Mouse (Mus musculus) adrenal gland, postnatal 14 days (tissue): ENCODE data around the gene Plscr5. TPM values are rescaled to one million over a fixed set of nuclear protein-coding genes. Genes with fewer than 3 reads are reported as not detected.
"Not testable (repeated sequence)": the region's sequence is repeated elsewhere in the genome, so short reads cannot be mapped to it uniquely, and the experiment has no call there.

Experiments
- DNase-seq: peaks from one replicate; pipeline ENCODE4 v3.0.0; 2021; ENCODE audit warnings: mixed read lengths
- long read RNA-seq, 2 experiments: library from polyadenylated mRNA; stranded (forward); transcript quantifications; one replicate each; pipeline ENCODE4 v2.0.0; 2021
- total RNA-seq: library from RNA; stranded (reverse); gene quantifications from 2 replicates; pipeline ENCODE4 v1.2.3, GENCODE M21; 2021

Gene Plscr5
- not detected in 2 replicates for total RNA-seq
- long read RNA-seq, experiment 1: 0 reads
- long read RNA-seq, experiment 2: 0 reads

DNA sequence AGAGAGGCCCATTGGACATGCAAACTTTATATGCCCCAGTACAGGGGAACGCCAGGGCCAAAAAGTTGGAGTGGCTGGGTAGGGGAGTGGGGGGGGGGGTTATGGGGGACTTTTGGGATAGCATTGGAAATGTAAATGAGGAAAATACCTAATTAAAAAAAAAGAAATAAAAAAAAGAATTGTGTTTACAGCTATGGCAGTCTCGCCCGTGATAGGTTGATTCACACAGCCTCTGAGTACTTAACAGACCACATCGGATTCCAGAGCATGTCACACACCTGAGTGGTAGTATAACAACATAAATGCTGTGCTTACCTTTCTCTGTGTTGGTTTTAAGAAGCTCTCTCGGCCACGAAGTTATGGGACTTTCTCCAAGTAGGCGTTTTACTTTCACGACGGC lies at the start of gene Plscr5:
TSS of gene Plscr5 (plus strand) at position 301 of the 400 bp plus-strand sequence.
- DNase-seq: not testable (repeated sequence)

DNA sequence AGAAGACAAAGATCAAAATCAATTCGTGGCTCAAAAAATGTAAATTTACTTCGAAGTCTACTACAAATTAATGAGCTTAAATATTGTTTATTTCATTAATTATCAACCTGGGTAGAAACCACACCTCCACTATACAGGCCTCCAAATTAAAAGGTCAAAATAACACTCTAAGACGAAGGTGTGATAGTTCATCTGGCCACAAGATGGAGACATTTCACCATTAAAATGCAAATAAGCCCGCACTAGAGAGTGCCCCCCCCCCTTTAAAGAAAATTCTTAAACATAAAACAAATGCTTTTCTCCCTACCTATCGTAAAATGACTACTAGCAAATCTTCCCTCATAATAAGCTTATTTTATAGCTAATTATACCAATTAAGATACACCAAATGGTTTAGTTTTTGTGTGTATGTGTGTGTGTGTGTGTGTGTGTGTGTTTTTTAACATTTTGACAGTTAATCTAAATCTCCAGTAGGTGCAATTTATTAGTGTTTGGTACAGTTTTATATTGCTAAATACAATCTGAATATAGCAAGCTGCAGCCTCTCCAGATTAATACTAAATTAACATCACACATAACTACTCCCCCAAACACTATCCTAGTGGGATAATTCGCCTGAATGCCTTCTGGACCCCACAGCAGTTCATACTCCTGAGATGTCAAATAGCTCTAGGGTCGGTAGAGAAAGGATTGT lies 45.0 kb upstream of the Plscr5 start:
- peak; percentile 34 for DNase-seq

DNA sequence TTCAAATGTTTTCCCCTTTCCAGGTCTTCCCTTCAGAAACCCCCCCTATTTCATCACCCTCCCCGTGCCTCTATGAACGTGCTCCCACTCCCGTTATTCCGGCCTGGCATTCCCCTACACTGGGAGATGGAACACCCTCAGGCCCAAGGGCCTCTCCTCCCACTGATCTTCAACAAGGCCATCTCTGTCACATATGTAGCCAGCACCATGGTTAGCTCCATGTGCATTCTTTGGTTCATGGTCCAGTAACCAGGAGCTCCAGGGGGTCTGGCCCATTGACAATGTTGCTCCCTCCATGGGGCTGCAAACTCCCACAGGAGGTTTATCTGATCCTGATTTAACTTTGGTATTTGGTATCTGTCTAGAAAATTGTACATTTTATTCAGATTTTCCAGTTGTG lies 30.5 kb upstream of the Plscr5 start:
- peak; percentile 3 for DNase-seq

DNA sequence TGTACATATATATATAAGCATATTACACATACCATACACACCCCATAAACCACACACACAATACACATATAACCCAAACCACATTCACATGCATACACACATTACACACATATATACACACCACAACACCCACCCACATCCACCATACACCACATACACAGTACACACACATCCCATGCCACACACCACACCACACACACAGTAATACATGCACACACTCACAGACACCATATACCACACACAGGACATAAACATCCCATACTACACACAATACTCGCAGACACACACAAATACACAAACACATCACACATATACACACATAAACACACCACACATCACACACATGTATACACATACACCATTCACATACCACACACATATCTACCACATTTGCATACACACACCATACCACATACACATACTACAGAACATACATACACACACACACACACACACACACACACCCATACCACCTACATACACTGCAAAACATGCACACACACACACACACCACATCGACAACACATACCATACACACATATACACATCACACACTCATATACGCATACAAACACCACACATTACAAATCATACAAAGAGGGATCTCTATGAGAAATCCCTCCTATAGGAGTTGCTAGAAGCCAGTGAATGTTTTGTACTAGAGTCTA lies 19.3 kb upstream of the Plscr5 start:
- no peak for DNase-seq

DNA sequence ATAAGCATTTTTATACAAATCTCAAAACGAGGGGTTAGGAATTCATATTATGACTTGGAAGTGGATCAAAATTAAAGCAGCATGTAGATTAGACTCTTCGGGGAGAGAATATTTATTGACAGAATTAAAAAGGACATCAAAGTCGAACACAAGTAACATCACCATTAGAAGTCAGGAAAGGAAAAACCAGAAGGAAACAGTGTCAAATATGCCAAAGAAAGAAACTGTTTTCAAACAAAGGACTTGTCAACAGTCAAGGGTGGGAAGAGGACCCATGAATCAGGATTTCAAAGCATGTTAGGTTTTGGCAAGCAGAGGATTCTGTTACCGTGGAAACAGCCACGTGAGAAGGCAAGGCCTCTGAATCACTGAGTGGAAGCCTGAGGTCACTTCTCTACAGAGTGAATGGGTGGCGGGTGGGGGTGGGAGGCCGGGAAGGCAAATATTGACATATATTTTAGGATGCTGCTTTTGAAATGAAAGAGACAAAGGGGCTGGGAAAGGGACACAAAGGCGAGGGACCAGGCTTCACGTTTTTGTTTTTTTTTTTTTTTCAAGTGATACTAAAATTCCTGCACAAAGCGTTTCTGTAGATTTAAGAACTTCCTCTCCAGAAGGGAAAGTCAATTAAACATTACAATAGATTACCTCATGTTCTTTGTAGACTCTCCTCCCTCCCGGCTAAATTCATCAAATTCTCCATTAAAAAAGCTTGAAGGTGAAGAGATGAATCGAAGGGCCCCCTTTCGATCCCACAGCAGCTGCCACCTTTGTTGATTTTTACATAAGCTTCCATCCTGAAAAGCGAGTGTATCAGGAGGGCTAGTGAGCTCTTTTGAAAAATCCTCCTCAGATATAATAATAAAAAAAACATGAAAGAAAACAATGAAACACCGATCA lies 18.3 kb upstream of the Plscr5 start:
- DNase-seq: peak; percentile 67

DNA sequence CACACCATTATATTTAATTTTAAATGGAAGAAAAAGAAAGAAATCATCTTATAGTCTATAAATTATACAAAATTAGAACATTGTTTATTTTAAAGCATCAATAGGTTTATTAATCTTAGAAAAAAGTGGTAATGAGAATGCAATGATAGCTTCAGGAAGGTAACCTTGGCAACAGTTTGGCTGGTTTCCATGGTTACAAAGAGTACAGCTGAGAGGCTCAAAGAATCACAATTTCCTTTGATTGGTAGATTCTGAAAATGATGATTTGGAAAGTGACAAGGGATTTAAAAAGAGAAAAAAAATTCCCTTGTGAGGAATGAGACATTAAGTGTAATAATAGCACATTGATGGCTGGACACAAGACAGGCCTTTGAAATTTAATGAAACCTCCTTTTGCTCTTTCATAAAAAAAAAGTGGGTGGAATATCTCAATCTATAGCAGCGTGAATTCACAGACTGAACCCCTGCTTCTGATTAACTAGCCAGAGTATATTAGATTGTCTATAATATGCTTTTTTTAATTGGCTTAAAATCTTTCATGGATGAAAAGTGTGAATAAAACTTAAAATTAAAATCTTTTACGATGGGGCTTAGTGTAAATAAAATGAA lies 13.8 kb upstream of the Plscr5 start:
- no peak for DNase-seq

DNA sequence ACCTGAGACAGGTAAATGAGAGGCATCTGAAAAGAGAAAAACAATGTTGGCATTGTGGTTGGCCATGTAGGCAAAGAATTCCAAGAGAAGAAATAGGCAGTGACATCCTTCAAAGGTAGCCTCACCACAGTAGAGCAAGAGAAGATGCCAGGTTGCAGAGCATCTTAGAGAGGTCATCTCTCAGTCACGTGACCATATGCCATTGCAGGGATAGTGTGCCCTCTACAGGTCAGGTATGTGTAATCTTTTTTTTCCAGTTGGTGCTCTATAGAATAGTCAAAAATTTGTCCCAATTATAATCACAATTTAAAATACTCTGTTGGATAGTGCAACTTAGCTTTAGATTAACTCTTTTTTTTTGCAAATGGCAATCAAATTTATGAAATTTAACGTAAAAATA lies 1.4 kb upstream of the Plscr5 start:
- DNase-seq: no peak

DNA sequence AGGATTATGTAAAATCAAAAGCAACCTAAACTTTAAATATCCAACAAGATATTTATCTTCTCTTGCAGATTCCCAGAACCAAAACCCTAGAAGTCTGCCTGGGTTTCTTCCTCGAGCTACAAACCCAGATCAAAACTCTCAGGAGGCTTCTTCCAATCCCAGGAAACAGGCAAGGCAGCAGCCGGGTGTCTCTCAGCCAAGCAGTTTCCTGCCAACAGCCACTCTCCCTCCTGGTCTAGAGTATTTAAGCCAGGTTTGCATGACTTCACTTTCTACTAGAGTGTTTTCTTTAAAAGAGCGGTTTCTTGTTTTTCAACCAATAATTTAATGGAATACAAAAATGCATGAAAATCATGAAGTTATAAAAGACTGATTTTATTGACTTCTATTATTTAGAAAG lies 5.7 kb downstream of the Plscr5 start:
- DNase-seq: no peak

DNA sequence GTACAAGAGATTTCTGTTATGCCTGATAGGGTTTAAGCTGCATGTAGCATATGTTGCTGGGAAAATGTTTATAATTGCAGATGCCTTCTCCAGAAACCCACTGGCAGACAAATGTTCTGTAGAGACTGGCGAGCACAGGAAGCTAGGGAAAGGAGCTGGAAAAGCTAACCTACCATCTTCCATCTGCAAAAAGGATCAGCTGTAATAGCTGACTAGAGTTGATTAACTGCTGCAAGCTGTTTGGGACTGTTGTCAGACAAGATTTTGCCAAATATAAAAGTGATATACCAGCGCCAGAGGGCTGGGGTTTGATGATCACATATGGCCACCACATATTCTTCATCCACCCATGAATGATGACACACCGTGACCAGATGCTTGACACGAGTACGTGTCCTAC lies 6.8 kb downstream of the Plscr5 start:
- DNase-seq: no peak

DNA sequence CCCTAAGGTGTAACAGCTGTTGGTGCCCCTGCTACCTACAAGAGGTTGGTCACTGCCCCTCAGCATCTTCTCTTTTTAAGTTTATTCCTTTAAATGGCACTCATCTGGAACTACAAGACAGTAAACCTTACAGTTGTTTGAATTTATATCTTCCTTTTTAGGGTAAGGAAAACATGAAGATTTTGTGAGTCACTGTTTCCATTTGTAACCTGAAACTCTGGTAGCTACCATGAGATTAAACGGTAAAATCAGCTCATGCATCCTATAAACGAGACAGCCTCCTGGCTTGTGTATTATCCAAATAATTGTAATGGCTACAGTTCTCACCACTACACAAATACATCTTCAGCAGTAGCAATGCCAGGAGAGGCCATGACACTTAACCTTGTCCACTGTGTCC lies 11.7 kb downstream of the Plscr5 start:
- DNase-seq: no peak

DNA sequence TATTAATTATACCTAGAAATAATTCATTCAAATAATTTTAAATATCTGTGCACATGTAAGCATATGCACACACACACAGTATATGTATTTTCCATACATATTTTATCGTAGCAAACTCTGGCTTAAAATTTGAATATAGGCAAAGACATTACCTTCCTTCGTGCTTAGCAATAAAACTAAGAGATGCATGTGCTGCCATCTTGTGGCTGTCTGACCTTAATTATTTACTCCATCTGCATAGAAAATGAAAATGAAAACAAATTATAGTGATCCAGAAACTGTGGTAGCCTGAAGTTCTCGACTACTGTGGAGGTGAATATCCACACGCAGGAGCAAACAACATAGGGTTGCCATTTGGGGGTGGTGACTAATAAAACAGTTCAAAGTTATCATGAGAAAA lies 14.6 kb downstream of the Plscr5 start:
- peak; percentile 56 for DNase-seq

DNA sequence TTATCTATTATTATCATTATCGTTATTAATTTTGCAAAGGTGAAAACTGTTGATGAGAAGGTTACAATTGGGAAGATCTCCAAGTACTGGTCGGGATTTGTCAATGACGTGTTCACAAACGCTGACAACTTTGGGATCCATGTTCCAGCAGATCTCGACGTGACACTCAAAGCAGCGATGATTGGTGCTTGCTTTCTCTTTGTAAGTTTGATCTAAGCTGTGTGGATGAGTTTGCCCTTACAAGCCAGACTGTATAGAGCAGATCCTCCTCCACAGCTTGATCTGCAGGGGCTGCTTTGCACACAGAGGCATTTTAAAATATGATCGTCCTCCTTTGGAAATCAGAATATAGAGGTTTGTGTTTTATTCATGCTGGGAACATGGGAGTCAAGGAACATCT lies 15.0 kb downstream of the Plscr5 start:
- DNase-seq: no peak

DNA sequence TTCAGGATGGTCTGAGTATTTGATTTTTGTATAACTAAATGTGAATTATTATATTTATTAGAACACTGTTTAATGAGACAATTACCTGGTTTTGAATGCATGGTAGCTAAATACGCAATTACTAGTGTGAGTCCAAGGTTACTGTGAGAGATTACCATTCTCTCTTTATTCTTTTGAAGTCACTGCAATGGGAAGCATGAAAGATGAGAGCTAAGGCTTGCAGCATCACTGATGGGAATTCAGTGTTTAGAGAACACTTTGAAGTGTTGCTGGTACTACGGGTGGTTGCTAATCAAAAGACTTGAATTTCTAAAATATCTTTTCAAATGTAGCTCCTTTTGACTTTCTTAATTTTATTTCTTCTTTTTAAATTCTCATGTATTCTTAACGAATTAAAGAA lies 17.1 kb downstream of the Plscr5 start:
- no peak for DNase-seq

DNA sequence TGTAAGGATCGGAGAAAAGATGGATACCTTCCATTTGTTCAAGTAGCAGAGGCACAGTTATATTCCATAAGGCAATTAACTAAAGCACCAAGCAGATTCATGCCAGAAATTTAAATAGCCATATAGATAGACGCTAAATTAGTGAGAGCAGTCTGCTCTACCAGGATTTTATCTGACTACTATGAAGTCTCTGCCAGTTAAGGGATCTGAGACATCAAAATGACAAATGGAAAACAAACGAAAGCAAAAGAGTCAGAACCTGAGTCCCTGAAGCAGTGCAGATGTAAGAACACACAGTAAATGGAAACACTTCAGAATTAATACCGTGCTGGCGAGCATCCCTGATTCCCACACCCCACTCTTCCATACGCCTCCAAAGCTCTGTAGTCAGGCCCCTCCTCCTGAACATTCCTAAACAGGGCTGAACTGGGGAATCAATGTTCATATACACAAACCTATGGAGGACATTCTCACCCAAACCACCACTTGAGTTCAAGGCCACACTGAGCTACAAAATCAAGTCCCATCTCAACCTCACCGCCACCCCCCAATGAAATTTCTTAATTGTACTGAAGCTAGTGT lies 17.7 kb downstream of the Plscr5 start:
- no peak for DNase-seq

DNA sequence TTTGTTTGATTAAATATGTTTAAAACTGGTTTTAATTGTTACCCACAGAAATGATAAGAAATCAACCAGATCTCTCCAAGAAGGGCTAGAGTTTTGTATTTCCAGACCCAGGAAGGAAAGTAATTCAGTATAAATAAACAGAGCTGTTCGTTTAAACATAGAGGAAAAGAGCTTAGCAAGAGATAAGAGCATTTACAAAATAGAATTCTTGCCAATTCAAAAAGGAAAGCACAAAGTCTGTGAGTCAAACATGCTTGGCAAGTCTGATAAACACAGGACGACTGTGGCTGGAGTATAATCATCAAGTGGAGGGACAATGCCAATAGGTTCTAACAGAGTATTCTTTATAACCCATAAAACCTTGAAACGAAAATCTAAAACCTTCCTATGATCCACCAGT lies 18.3 kb downstream of the Plscr5 start:
- DNase-seq: no peak

DNA sequence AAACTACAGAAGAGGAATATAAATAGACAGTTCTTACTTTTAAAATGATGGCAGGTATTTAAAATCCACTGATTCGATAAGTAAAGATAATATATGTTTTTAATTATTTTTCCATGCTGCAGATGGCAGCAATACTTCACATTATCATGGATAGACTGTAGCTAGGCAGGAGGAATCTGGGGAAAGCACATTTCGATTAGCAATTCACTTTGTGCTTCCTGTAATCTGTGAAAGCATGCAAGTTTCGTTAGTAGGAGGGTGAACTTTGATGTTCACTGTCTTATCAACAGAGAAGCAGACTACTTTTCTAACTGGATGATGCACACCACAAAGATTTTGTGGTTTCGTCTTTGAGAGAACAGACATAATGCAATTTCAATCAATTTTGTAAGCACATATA lies 24.7 kb downstream of the Plscr5 start:
- DNase-seq: no peak

DNA sequence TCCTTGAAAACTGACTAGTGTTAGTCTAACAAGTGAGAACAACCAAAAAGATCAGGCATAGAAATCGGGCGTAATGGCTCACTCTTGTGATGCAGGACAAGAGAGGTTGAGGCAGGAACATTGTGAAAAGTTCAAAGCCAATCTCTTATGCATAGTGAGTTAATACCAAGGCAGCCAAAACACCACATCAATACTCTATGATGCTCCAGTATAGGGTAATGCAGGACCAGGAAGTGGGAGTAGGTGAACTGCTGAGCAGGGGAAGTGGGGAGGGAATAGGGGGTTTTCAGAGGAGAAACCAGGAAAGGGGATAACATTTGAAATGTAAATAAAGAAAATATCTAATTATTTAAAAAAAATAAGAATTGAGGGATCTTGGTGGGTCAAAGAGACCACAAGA lies 25.2 kb downstream of the Plscr5 start:
- no peak for DNase-seq

DNA sequence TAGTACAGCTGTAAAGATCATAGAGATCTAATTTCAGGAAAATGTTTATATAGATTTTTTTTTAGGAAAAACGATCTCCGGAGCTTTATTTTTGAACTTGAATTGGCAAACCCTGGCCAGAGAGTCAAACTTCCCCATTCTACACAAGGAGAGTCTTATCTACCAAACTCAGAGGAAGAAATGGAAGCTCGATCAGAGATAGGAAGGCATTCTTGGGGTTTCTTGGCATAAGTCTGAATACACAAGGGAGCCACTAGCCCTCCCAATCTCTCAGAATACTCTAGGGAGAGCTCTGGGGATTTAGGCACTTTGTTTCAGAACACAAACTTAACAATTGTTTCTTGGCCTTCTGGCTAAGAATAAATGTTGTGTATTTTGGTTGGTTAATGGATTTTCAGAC lies 27.4 kb downstream of the Plscr5 start:
- no peak for DNase-seq

DNA sequence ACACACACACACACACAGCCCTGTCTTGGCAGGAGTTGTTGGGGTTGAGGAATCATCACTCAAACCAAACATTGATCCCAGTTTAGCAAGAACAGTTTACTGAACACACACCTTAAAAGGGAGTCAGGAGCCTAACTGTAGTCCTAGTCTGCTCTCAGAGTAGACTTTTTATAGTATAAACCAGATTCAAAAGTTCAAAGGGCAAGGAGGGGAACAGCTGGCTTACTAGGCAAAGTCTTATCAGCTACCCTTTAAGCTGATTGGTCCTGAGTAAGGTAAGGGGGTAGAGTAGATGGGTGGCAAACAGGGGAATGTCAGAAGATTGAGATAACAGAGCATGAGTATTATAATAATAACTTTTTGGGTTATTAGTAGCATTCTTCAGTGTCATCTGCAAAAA lies 28.7 kb downstream of the Plscr5 start:
- no peak for DNase-seq

DNA sequence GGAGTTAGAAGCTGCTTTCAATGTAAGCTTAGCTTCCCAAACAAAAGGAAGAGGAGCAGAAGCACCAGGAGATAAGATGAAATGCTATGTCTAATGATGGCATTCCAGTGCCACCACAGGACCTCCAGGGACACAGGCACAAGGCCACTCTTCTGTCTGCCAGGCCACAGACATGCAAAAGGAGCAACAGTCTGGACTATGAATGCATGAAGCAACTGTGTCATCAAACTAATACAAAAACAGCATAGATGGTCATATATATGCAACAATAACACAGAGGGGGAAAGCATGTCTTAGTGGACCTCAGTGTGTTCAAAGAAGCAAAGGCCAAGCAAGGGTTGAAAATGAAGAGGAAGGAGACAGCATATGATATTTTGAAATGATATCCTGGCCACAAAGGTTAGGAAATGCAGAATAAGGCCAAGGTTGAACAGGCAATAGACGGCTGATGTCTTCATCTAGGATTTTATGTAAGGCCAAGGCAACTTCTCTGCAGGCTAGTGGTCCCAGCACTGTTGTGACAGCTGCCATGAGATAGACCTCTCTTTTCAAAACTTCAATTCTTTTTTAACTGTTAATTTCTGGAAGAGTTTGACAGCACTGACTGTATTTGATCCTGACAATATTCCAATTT lies 32.0 kb downstream of the Plscr5 start:
- no peak for DNase-seq

DNA sequence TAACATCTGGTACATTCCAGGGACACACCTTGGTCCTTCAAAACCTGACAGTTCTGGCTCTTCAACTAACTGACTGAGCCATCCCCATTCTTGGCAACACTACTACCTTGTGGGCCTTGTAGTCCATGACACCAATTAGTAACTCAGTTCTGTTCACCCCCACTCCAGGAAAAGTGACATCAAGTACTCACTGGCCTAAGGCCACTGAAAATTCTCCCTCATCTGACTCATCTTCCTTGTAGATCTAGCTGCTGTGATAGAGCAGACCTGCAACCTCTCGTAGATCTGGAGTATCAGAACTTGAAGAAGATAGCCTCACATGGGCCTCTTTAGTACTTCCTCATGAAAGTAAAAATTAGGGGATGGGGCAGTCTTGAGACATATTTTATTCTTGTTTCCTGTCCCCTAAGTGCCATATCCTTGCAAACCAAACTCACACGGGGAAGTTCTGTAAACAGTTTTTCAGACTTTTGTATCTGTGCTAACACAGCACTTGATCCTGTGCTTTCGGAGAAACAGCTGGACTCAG lies 33.5 kb downstream of the Plscr5 start:
- DNase-seq: no peak

DNA sequence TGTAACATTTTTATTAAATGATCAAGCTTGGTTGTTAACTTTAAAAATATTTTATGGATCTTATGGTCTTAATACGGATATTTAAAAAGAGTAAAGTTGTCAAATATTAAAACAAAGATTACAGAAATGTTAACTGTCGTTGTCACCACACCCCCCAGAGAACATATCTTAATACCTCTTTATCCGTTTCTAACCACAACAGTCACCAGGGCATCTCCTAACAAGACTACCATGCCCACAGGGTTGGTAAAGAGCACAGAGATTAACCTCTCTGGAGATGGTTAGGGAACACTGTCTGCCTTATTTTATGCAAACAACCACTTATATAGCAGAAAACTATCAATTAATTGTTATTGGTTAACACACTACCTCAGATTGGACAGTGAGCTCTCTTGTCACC lies 34.1 kb downstream of the Plscr5 start:
- DNase-seq: no peak
